Mouse (Mus musculus): ENCODE data around the gene Unc93b1. TPM values are rescaled to one million over a fixed set of nuclear protein-coding genes. Genes with fewer than 3 reads are reported as not detected.

Gene Unc93b1
- polyA plus RNA-seq, 1 experiment from 2014 or later: 7.5 TPM

- no peak overlapping the region for H3K4me3 ChIP-seq (ENCODE audit: low read depth, low read length)
- H3K9me3 ChIP-seq (replicated peaks; ENCODE audit: control insufficient read depth, low read length): no peaks in the 10 kb centered on the region
- peaks cover 9% of the 10 kb centered on the region; the same call in 1 of the 2 replicates for H3K4me1 ChIP-seq (ENCODE audit: control insufficient read depth, insufficient read depth, low read length)
- DNase-seq (ENCODE audit: low spot score) (no peak), ATAC-seq (no peak)
- H3K9ac ChIP-seq (ENCODE audit: low read length): no peak overlapping the region
- H3K36me3 ChIP-seq (ENCODE audit: control insufficient read depth, insufficient read depth, low read length): no peaks in the 10 kb centered on the region
- 89% methylated on average over 9 of the region's 9 CpGs for WGBS
- H3K27ac ChIP-seq (ENCODE audit: low read depth, low read length): no peak overlapping the region
- H3K4me2 ChIP-seq (ENCODE audit: low read length): no peak overlapping the region
- 0 out of 2 replicates have a peak, but pooled peaks cover 2% of the 10 kb centered on the region for H3K27me3 ChIP-seq (replicated peaks; ENCODE audit: control insufficient read depth, insufficient read depth, low read length)
Observed at GRCm38 (mm10) chr19:3931716-3932115, 3.3 kb upstream of the Unc93b1 start.

GRCm38 (mm10) chr19:3935896-3936850, 1.2 kb downstream of the Unc93b1 start:
- Histone ChIP-seq H3K36me3 (ENCODE audit: control insufficient read depth, insufficient read depth, low read length) (no peaks in the 10 kb centered on the region), H3K4me1 (ENCODE audit: control insufficient read depth, insufficient read depth, low read length) (peaks cover 6% of the 10 kb centered on the region; the same call in 1 of the 2 replicates), H3K27me3 (replicated peaks; ENCODE audit: control insufficient read depth, insufficient read depth, low read length) (0 out of 2 replicates have a peak, but pooled peaks cover 2% of the 10 kb centered on the region), H3K9ac (ENCODE audit: low read length) (peak overlapping the region; percentile 10; the same call in 1 of the 2 replicates), H3K27ac (ENCODE audit: low read depth, low read length) (no peak overlapping the region), H3K4me3 (ENCODE audit: low read depth, low read length) (peak overlapping the region; percentile 35), H3K9me3 (replicated peaks; ENCODE audit: control insufficient read depth, low read length) (no peaks in the 10 kb centered on the region), H3K4me2 (ENCODE audit: low read length) (peak overlapping the region; percentile 62)
- ATAC-seq (no peak), DNase-seq (ENCODE audit: low spot score) (peak; percentile 39)
- 7% methylated on average over 20 of the region's 22 CpGs for WGBS

- H3K4me3 ChIP-seq (ENCODE audit: low read depth, low read length): no peak overlapping the region
- ATAC-seq (no peak), DNase-seq (ENCODE audit: low spot score) (no peak)
- H3K36me3 ChIP-seq (ENCODE audit: control insufficient read depth, insufficient read depth, low read length): no peaks in the 10 kb centered on the region
- no peak overlapping the region for H3K27ac ChIP-seq (ENCODE audit: low read depth, low read length)
- 86% methylated on average over 7 of the region's 7 CpGs for whole genome bisulfite sequencing
- no peaks in the 10 kb centered on the region for H3K27me3 ChIP-seq (replicated peaks; ENCODE audit: control insufficient read depth, insufficient read depth, low read length)
- H3K4me2 ChIP-seq (ENCODE audit: low read length): no peak overlapping the region
- H3K4me1 ChIP-seq (ENCODE audit: control insufficient read depth, insufficient read depth, low read length): no peaks in the 10 kb centered on the region
- no peak overlapping the region for H3K9ac ChIP-seq (ENCODE audit: low read length)
- H3K9me3 ChIP-seq (replicated peaks; ENCODE audit: control insufficient read depth, low read length): no peaks in the 10 kb centered on the region
Observed at GRCm38 (mm10) chr19:3942315-3942714, 7.3 kb downstream of the Unc93b1 start.

GRCm38 (mm10) chr19:3942986-3943735, 8.2 kb downstream of the Unc93b1 start:
- H3K4me2 ChIP-seq (ENCODE audit: low read length): no peak overlapping the region
- no peaks in the 10 kb centered on the region for H3K27me3 ChIP-seq (replicated peaks; ENCODE audit: control insufficient read depth, insufficient read depth, low read length)
- no peak overlapping the region for H3K27ac ChIP-seq (ENCODE audit: low read depth, low read length)
- DNase-seq (ENCODE audit: low spot score): no peak
- 23% methylated on average over 27 of the region's 27 CpGs for WGBS
- no peaks in the 10 kb centered on the region for H3K9me3 ChIP-seq (replicated peaks; ENCODE audit: control insufficient read depth, low read length)
- H3K36me3 ChIP-seq (ENCODE audit: control insufficient read depth, insufficient read depth, low read length): no peaks in the 10 kb centered on the region
- H3K4me1 ChIP-seq (ENCODE audit: control insufficient read depth, insufficient read depth, low read length): no peaks in the 10 kb centered on the region
- no peak overlapping the region for H3K9ac ChIP-seq (ENCODE audit: low read length)
- no peak overlapping the region for H3K4me3 ChIP-seq (ENCODE audit: low read depth, low read length)
- no peak for ATAC-seq

- Histone ChIP-seq H3K4me3 (ENCODE audit: low read depth, low read length) (no peak overlapping the region), H3K4me2 (ENCODE audit: low read length) (no peak overlapping the region), H3K4me1 (ENCODE audit: control insufficient read depth, insufficient read depth, low read length) (no peaks in the 10 kb centered on the region), H3K9me3 (replicated peaks; ENCODE audit: control insufficient read depth, low read length) (no peaks in the 10 kb centered on the region), H3K9ac (ENCODE audit: low read length) (no peak overlapping the region), H3K27me3 (replicated peaks; ENCODE audit: control insufficient read depth, insufficient read depth, low read length) (no peaks in the 10 kb centered on the region), H3K27ac (ENCODE audit: low read depth, low read length) (no peak overlapping the region), H3K36me3 (ENCODE audit: control insufficient read depth, insufficient read depth, low read length) (no peaks in the 10 kb centered on the region)
- ATAC-seq (no peak), DNase-seq (ENCODE audit: low spot score) (no peak)
- 33% methylated on average over 10 of the region's 10 CpGs for WGBS
Observed at GRCm38 (mm10) chr19:3945872-3946564, 11.0 kb downstream of the Unc93b1 start.

- Histone ChIP-seq H3K4me1 (ENCODE audit: control insufficient read depth, insufficient read depth, low read length) (no peaks in the 10 kb centered on the region), H3K9me3 (replicated peaks; ENCODE audit: control insufficient read depth, low read length) (no peaks in the 10 kb centered on the region), H3K9ac (ENCODE audit: low read length) (no peak overlapping the region), H3K36me3 (ENCODE audit: control insufficient read depth, insufficient read depth, low read length) (no peaks in the 10 kb centered on the region), H3K27ac (ENCODE audit: low read depth, low read length) (no peak overlapping the region), H3K4me3 (ENCODE audit: low read depth, low read length) (no peak overlapping the region), H3K4me2 (ENCODE audit: low read length) (no peak overlapping the region), H3K27me3 (replicated peaks; ENCODE audit: control insufficient read depth, insufficient read depth, low read length) (no peaks in the 10 kb centered on the region)
- WGBS: 17% methylated on average over 2 of the region's 2 CpGs
- DNase-seq (ENCODE audit: low spot score): peak; percentile 73
- ATAC-seq: peak; percentile 65; the same call in 1 of the 2 replicates
Observed at GRCm38 (mm10) chr19:3946715-3947114, 11.7 kb downstream of the Unc93b1 start.

- ATAC-seq (no peak), DNase-seq (ENCODE audit: low spot score) (no peak)
- Histone ChIP-seq H3K9ac (ENCODE audit: low read length) (no peak overlapping the region), H3K27me3 (replicated peaks; ENCODE audit: control insufficient read depth, insufficient read depth, low read length) (no peaks in the 10 kb centered on the region), H3K4me1 (ENCODE audit: control insufficient read depth, insufficient read depth, low read length) (no peaks in the 10 kb centered on the region), H3K9me3 (replicated peaks; ENCODE audit: control insufficient read depth, low read length) (no peaks in the 10 kb centered on the region), H3K36me3 (ENCODE audit: control insufficient read depth, insufficient read depth, low read length) (no peaks in the 10 kb centered on the region), H3K4me3 (ENCODE audit: low read depth, low read length) (no peak overlapping the region), H3K27ac (ENCODE audit: low read depth, low read length) (no peak overlapping the region), H3K4me2 (ENCODE audit: low read length) (no peak overlapping the region)
- 74% methylated on average over 3 of the region's 3 CpGs for WGBS
Observed at GRCm38 (mm10) chr19:3947813-3948212, 12.8 kb downstream of the Unc93b1 start.

- Histone ChIP-seq H3K4me2 (ENCODE audit: low read length) (no peak overlapping the region), H3K36me3 (ENCODE audit: control insufficient read depth, insufficient read depth, low read length) (no peaks in the 10 kb centered on the region), H3K9me3 (replicated peaks; ENCODE audit: control insufficient read depth, low read length) (no peaks in the 10 kb centered on the region), H3K27me3 (replicated peaks; ENCODE audit: control insufficient read depth, insufficient read depth, low read length) (no peaks in the 10 kb centered on the region), H3K4me1 (ENCODE audit: control insufficient read depth, insufficient read depth, low read length) (no peaks in the 10 kb centered on the region), H3K27ac (ENCODE audit: low read depth, low read length) (no peak overlapping the region), H3K9ac (ENCODE audit: low read length) (no peak overlapping the region), H3K4me3 (ENCODE audit: low read depth, low read length) (no peak overlapping the region)
- ATAC-seq: no peak
- 70% methylated on average over 14 of the region's 14 CpGs for WGBS
- no peak for DNase-seq (ENCODE audit: low spot score)
Observed at GRCm38 (mm10) chr19:3948546-3948945, 13.6 kb downstream of the Unc93b1 start.

All from forebrain, embryonic 14.5 days (tissue).